14 mouse cellular contexts compared by ENCODE assay signal in the genomic region with DNA sequence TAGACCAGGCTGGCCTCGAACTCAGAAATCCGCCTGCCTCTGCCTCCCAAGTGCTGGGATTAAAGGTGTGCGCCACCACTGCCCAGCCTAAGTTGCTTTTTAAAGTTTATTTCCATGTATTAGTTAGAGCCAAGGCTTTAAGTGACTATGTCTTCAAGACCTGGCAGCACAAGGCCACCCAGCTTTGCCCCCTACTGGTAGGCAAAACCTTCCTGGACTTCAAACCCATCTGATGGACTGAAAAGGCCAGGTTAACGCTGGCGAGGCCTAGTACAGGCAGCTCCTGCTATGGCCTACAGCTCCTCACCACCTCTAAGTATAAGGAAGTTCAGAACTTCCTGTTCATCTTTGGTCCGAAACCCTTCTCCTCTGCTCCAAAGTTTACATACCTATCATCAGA. TPM values are rescaled to one million over a fixed set of nuclear protein-coding genes. Genes with fewer than 3 reads are reported as not detected.
A peak's percentile ranks its signal among the peaks of the same experiment; 100 is the strongest.
DNase-seq lines count a peak whose midpoint lies in the region; ATAC-seq and TF ChIP-seq lines count a peak whose summit lies in the region.
"Had no signal": no experiment of that assay in that cellular context is flagged by ENCODE, and none has a peak within 500 bp of the region (broad histone marks: within the 10 kb centered on the region; RNA-seq: fewer than 3 reads in every experiment).

No protein-coding gene starts in this region.

- WGBS in heart, embryonic 11.5 days (ENCODE audit: insufficient replicate concordance), result 78% methylated on average over 5 of the region's 6 CpGs
- 82% methylated on average over 6 of the region's 6 CpGs for WGBS in lung, embryonic 14.5 days
- WGBS in cerebellum, adult 2 months, result 90% methylated on average over 6 of the region's 6 CpGs

- no peak overlapping the region for H3K4me2 ChIP-seq in heart, embryonic 11.5 days
- H3K4me2 ChIP-seq in lung, embryonic 14.5 days, result no peak overlapping the region
- H3K4me2 ChIP-seq: heart, embryonic 15.5 days; midbrain, embryonic 11.5 days had no signal

- peak; percentile 32 for TF ChIP-seq CTCF in lung, embryonic 14.5 days (IDR thresholded peaks at IDR 0.05; ENCODE audit: low read depth)
- TF ChIP-seq CTCF in cerebellum, adult 2 months (IDR thresholded peaks at IDR 0.05; ENCODE audit: borderline replicate concordance, insufficient read depth, low read depth, low read length), result no peak

- no peak for TF ChIP-seq POLR2A in cerebellum, adult 2 months (IDR thresholded peaks at IDR 0.05; ENCODE audit: borderline replicate concordance, insufficient read depth, low read length)

- H3K27me3 ChIP-seq in heart, embryonic 11.5 days (ENCODE audit: control insufficient read depth, insufficient read depth, low read length), result no peaks in the 10 kb centered on the region
- H3K27me3 ChIP-seq in lung, embryonic 14.5 days (ENCODE audit: insufficient read depth, low read length), result no peaks in the 10 kb centered on the region
- no peaks in the 10 kb centered on the region for H3K27me3 ChIP-seq in cerebellum, adult 2 months (ENCODE audit: control insufficient read depth, insufficient read depth, low read length)
- H3K27me3 ChIP-seq: heart, embryonic 15.5 days had no signal

- H3K9ac ChIP-seq in heart, embryonic 11.5 days (ENCODE audit: low read depth, low read length), result 0 out of 2 replicates have a peak overlapping the region, but pooled peaks have one; percentile 16
- H3K9ac ChIP-seq in lung, embryonic 14.5 days, result no peak overlapping the region
- H3K9ac ChIP-seq: heart, embryonic 15.5 days had no signal

- no peaks in the 10 kb centered on the region for H3K36me3 ChIP-seq in heart, embryonic 11.5 days (ENCODE audit: control insufficient read depth, insufficient read depth, low read length)
- no peaks in the 10 kb centered on the region for H3K36me3 ChIP-seq in lung, embryonic 14.5 days (ENCODE audit: insufficient read depth)
- H3K36me3 ChIP-seq: heart, embryonic 15.5 days had no signal

- H3K9me3 ChIP-seq in heart, embryonic 11.5 days (replicated peaks; ENCODE audit: control insufficient read depth, low read length), result no peaks in the 10 kb centered on the region
- H3K9me3 ChIP-seq in lung, embryonic 14.5 days (ENCODE audit: low read depth, low read length), result no peaks in the 10 kb centered on the region
- H3K9me3 ChIP-seq: heart, embryonic 15.5 days had no signal

- ATAC-seq in heart, embryonic 11.5 days (replicated peaks; ENCODE audit: insufficient number of reproducible peaks, low FRiP score, low TSS enrichment), result no peak
- no peak for ATAC-seq in lung, embryonic 14.5 days (ENCODE audit: insufficient read depth)

- no peak overlapping the region for H3K4me3 ChIP-seq in heart, embryonic 11.5 days (ENCODE audit: low read depth, low read length)
- H3K4me3 ChIP-seq in lung, embryonic 14.5 days (ENCODE audit: low read depth, low read length), result no peak overlapping the region
- no peak overlapping the region for H3K4me3 ChIP-seq in cerebellum, adult 2 months (replicated peaks; ENCODE audit: insufficient read depth, low read depth, low read length)
- H3K4me3 ChIP-seq: heart, embryonic 15.5 days had no signal

- DNase-seq in heart, adult 18-20 months, result no peak
- DNase-seq in lung, embryonic 14.5 days, result no peak
- no peak for DNase-seq in lung, postnatal 10 days
- DNase-seq in T-cell, adult 2 months (ENCODE audit: low spot score), result peak; percentile 21
- DNase-seq in thymus, postnatal 0 days (ENCODE audit: low spot score), result peak; percentile 23
- DNase-seq in embryo, embryonic 10 days (ENCODE audit: low spot score), result no peak
- DNase-seq in cerebellum, adult 2 months, result no peak
- DNase-seq: adrenal gland, adult 8-10 months; cerebellum, adult 18-20 months had no signal

- H3K27ac ChIP-seq in heart, embryonic 11.5 days (ENCODE audit: low read depth, low read length), result no peak overlapping the region
- no peak overlapping the region for H3K27ac ChIP-seq in lung, embryonic 14.5 days (ENCODE audit: low read depth)
- no peak overlapping the region for H3K27ac ChIP-seq in cerebellum, adult 2 months (ENCODE audit: insufficient read depth, low read length)
- H3K27ac ChIP-seq: heart, embryonic 15.5 days had no signal

- peaks cover 3% of the 10 kb centered on the region; the same call in 1 of the 2 replicates for H3K4me1 ChIP-seq in heart, embryonic 11.5 days (ENCODE audit: control insufficient read depth, insufficient read depth, low read length)
- no peaks in the 10 kb centered on the region for H3K4me1 ChIP-seq in lung, embryonic 14.5 days (ENCODE audit: insufficient read depth)
- H3K4me1 ChIP-seq in cerebellum, adult 2 months (ENCODE audit: control insufficient read depth, insufficient read depth, low read length), result 0 out of 2 replicates have a peak, but pooled peaks cover 2% of the 10 kb centered on the region

RNA-seq across cellular contexts. Expression of a gene that starts 6.9 kb away (rescaled TPM):
- not detected in 2 replicates for polyA plus RNA-seq in heart, embryonic 11.5 days (2014; fragmentation: Nextera tagmentation; extraction: Ambion mirVana)
- 1 to 10 TPM in 1 of 2 experiments, not detected in 1; 1.1 TPM for total RNA-seq in heart, adult 18-20 months (2021)
- polyA plus RNA-seq in lung, embryonic 14.5 days (2014; fragmentation: Nextera tagmentation; extraction: Ambion mirVana), result not detected in 2 replicates
- 138 and 168 TPM in 2 replicates for polyA plus RNA-seq in thymus, postnatal 0 days (2015; fragmentation: Nextera tagmentation; extraction: Ambion mirVana)
- not detected in 2 replicates for polyA plus RNA-seq in cerebellum, adult 2 months (2012; rRNA removed)
- polyA plus RNA-seq: limb, embryonic 11.5 days; midbrain, embryonic 11.5 days had no signal

RNA-seq across cellular contexts. Expression of a gene that starts 16.1 kb away (rescaled TPM):
- polyA plus RNA-seq in heart, embryonic 11.5 days (2014; fragmentation: Nextera tagmentation; extraction: Ambion mirVana), result 73.6 and 75.8 TPM in 2 replicates
- 10 to 100 TPM; 29.2 to 31.7 TPM for total RNA-seq in heart, adult 18-20 months (2021)
- polyA plus RNA-seq in lung, embryonic 14.5 days (2014; fragmentation: Nextera tagmentation; extraction: Ambion mirVana), result 61.4 and 70.8 TPM in 2 replicates
- 85.1 and 92.8 TPM in 2 replicates for polyA plus RNA-seq in thymus, postnatal 0 days (2015; fragmentation: Nextera tagmentation; extraction: Ambion mirVana)
- polyA plus RNA-seq in cerebellum, adult 2 months (2012; rRNA removed), result 133 and 137 TPM in 2 replicates

RNA-seq across cellular contexts. Expression of a gene that starts 22.2 kb away (rescaled TPM):
- 1.8 and 3.3 TPM in 2 replicates for polyA plus RNA-seq in heart, embryonic 11.5 days (2014; fragmentation: Nextera tagmentation; extraction: Ambion mirVana)
- total RNA-seq in heart, adult 18-20 months (2021), result 1 to 10 TPM in 1 of 2 experiments, under 1 TPM in 1; 0.82 to 4.7 TPM
- 3.2 TPM in 2 replicates for polyA plus RNA-seq in lung, embryonic 14.5 days (2014; fragmentation: Nextera tagmentation; extraction: Ambion mirVana)
- 6.4 and 6.6 TPM in 2 replicates for polyA plus RNA-seq in thymus, postnatal 0 days (2015; fragmentation: Nextera tagmentation; extraction: Ambion mirVana)
- 0.74 and 0.84 TPM in 2 replicates for polyA plus RNA-seq in cerebellum, adult 2 months (2012; rRNA removed)

RNA-seq across cellular contexts. Expression of a gene that starts 22.9 kb away (rescaled TPM):
- 34.2 and 35.7 TPM in 2 replicates for polyA plus RNA-seq in heart, embryonic 11.5 days (2014; fragmentation: Nextera tagmentation; extraction: Ambion mirVana)
- under 1 TPM in 1 of 2 experiments, not detected in 1; 0.64 TPM for total RNA-seq in heart, adult 18-20 months (2021)
- 42.5 and 51.8 TPM in 2 replicates for polyA plus RNA-seq in lung, embryonic 14.5 days (2014; fragmentation: Nextera tagmentation; extraction: Ambion mirVana)
- polyA plus RNA-seq in thymus, postnatal 0 days (2015; fragmentation: Nextera tagmentation; extraction: Ambion mirVana), result 35.5 and 37.1 TPM in 2 replicates
- polyA plus RNA-seq in cerebellum, adult 2 months (2012; rRNA removed), result 2.8 and 3.2 TPM in 2 replicates

RNA-seq across cellular contexts. Expression of a gene that starts 30.2 kb away (rescaled TPM):
- polyA plus RNA-seq in heart, embryonic 11.5 days (2014; fragmentation: Nextera tagmentation; extraction: Ambion mirVana), result 1.7 and 3.2 TPM in 2 replicates
- under 1 TPM in 1 of 2 experiments, not detected in 1; 0.36 TPM for total RNA-seq in heart, adult 18-20 months (2021)
- 3.7 and 4.5 TPM in 2 replicates for polyA plus RNA-seq in lung, embryonic 14.5 days (2014; fragmentation: Nextera tagmentation; extraction: Ambion mirVana)
- polyA plus RNA-seq in thymus, postnatal 0 days (2015; fragmentation: Nextera tagmentation; extraction: Ambion mirVana), result 1.6 TPM in 2 replicates
- polyA plus RNA-seq in cerebellum, adult 2 months (2012; rRNA removed), result 15.8 and 17.7 TPM in 2 replicates
- total RNA-seq: neutrophil, adult 5-6 weeks had no signal

Comparison
In these comparisons a context has a peak if more than half of its experiments do, and no peak if none do; other contexts are left out.
1. DNase-seq: peak in T-cell, adult 2 months (single experiment) and thymus, postnatal 0 days (single experiment); none in heart, adult 18-20 months (0 of 2), lung, embryonic 14.5 days (single experiment), lung, postnatal 10 days (single experiment), embryo, embryonic 10 days (single experiment) and cerebellum, adult 2 months (0 of 2).
2. RNA of a gene that starts 6.9 kb away (polyA plus RNA-seq): 138 to 168 TPM in thymus, postnatal 0 days; not detected in heart, embryonic 11.5 days, not detected in lung, embryonic 14.5 days and not detected in cerebellum, adult 2 months; every median in the first group is over 100 times any median in the second.